Mouse (Mus musculus) heart, postnatal 0 days (tissue): ENCODE data around the gene Ing4.

Experiments
- CTCF ChIP-seq: IDR thresholded peaks from 2 replicates; pipeline ENCODE4 v1.5.1; 2016; ENCODE audit warnings: antibody characterized with exemption, control low read depth, low read depth
- EP300 ChIP-seq: IDR thresholded peaks from 2 replicates; pipeline ENCODE4 v1.6.1; 2016; ENCODE audit warnings: antibody characterized with exemption, low read depth

- TF ChIP-seq CTCF (no peak), EP300 (no peak)
Measured at GRCm38 (mm10) chr6:125090341-125091085, 51.0 kb downstream of the Ing4 start.
